ENCODE assay signal across 8 mouse cellular contexts in the genomic region with DNA sequence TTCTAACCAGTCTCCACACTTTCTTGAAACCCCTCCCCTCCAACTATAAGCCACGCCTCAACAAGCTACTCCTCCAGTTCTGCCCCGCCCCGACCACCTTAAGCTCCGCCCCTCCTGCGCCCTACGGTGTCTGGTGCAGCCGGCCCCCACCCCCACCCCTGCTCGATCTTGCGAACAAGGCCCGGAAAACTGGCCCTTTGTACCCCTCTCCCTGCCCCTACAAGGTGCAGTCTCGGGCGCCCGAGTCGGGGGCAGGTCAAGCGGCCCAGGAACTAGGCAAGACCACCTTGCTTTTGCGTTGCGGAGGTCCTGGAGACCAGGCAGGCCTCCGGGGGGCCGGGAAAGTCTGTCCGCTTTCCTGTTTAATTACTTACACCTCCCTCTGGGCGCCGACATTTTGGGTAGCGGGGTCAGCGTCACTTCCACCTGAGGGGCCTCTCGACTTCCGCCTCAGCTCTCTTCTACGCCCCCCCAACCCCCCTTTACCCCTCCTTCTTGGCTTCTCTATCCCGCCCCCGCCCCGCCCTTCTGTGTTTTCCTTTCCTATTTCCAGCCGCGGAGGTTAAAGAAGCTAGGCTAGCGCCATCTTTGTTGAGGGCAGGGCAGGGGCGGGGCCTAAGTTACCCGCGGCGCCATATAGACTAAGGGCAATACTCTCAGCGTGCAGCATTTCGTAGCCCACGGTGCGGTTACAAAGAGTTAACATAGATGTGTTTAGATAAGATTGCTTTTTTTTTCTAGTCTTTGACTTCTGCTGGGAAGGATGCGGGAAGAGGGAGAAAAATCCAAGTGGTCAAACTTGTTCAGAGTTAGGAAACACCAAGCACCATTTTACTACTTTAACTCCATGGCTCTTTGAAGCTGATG. TPM values are rescaled to one million over a fixed set of nuclear protein-coding genes. Genes with fewer than 3 reads are reported as not detected.
DNase-seq lines count a peak whose midpoint lies in the region; ATAC-seq lines count a peak whose summit lies in the region.

Gene Zfp524 (plus strand): TSS at position 165 of the 867 bp plus-strand sequence.
Gene Fiz1 (minus strand): TSS at position 447 of the 867 bp plus-strand sequence.

- no peaks in the 10 kb centered on the region for H3K4me1 ChIP-seq in hindbrain, embryonic 11.5 days (replicated peaks; ENCODE audit: control insufficient read depth, insufficient read depth, low read length)

- no peaks in the 10 kb centered on the region for H3K27me3 ChIP-seq in hindbrain, embryonic 11.5 days (ENCODE audit: control insufficient read depth, insufficient read depth, low read length)

- ATAC-seq in hindbrain, embryonic 11.5 days (ENCODE audit: low FRiP score): peak; percentile 84

- H3K9ac ChIP-seq in hindbrain, embryonic 11.5 days (ENCODE audit: low read depth, low read length): peak within 1 kb of the TSS; percentile 82

- under 1% methylated on average over 41 of the region's 42 CpGs for WGBS in hindbrain, embryonic 11.5 days

- peak within 1 kb of the TSS; percentile 52 for H3K4me3 ChIP-seq in hindbrain, embryonic 11.5 days (ENCODE audit: low read depth, low read length)

- peak within 1 kb of the TSS; percentile 51 for H3K4me2 ChIP-seq in hindbrain, embryonic 11.5 days (replicated peaks; ENCODE audit: low read depth, low read length)

- H3K9me3 ChIP-seq in hindbrain, embryonic 11.5 days (ENCODE audit: control insufficient read depth, low read length): no peaks in the 10 kb centered on the region

- peak within 1 kb of the TSS; percentile 96 for H3K27ac ChIP-seq in hindbrain, embryonic 11.5 days (ENCODE audit: low read depth, low read length)

- peaks cover 11% of the 10 kb centered on the region; the same call in 1 of the 2 replicates for H3K36me3 ChIP-seq in hindbrain, embryonic 11.5 days (ENCODE audit: control insufficient read depth, insufficient read depth, low read length)

- peak; percentile 95 for DNase-seq in MN1 (ENCODE audit: low spot score)
- DNase-seq in cerebellum, adult 9-11 months: peak; percentile 95
- DNase-seq in frontal cortex, adult 2 months (ENCODE audit: extremely low spot score in 1 of 2, low spot score in 1 of 2): peak; percentile 95 to 99
- peak; percentile 98 for DNase-seq in hindbrain, embryonic 11.5 days (ENCODE audit: low spot score)
- DNase-seq in layer of hippocampus, postnatal 10 days (ENCODE audit: low spot score in 2 of 2): peak; percentile 96 to 98
- DNase-seq in lung, postnatal 10 days: peak; percentile 98
- DNase-seq in ovary, postnatal 36 days (ENCODE audit: low spot score): peak; percentile 95
- peak; percentile 98 for DNase-seq in thymus, postnatal 25 days

RNA-seq across cellular contexts. Expression of gene Zfp524, which starts in this region (rescaled TPM):
- polyA plus RNA-seq in frontal cortex, adult 2 months (2012; rRNA removed): 11.7 and 13.5 TPM in 2 replicates
- 7.5 and 10.6 TPM in 2 replicates for polyA plus RNA-seq in hindbrain, embryonic 11.5 days (2014; fragmentation: Nextera tagmentation; extraction: Ambion mirVana)
- total RNA-seq in layer of hippocampus, postnatal 10 days (2021): 1 to 10 TPM; 4.5 TPM

RNA-seq across cellular contexts. Expression of gene Fiz1, which starts in this region (rescaled TPM):
- 22.7 TPM in 2 replicates for polyA plus RNA-seq in frontal cortex, adult 2 months (2012; rRNA removed)
- polyA plus RNA-seq in hindbrain, embryonic 11.5 days (2014; fragmentation: Nextera tagmentation; extraction: Ambion mirVana): 38.2 and 43.2 TPM in 2 replicates
- 10 to 100 TPM; 22.2 to 23.4 TPM for total RNA-seq in layer of hippocampus, postnatal 10 days (2021)

Comparison
In these comparisons a context has a peak if more than half of its experiments do, and no peak if none do; other contexts are left out.
1. Peak in every context shown above with its lines: DNase-seq, ATAC-seq, H3K4me3 ChIP-seq and H3K27ac ChIP-seq.